Mouse (Mus musculus): ENCODE results near the gene Chd6.
"Not testable (repeated sequence)": the region's sequence is repeated elsewhere in the genome, so short reads cannot be mapped to it uniquely, and the experiment has no call there.

Gene Chd6

DNA sequence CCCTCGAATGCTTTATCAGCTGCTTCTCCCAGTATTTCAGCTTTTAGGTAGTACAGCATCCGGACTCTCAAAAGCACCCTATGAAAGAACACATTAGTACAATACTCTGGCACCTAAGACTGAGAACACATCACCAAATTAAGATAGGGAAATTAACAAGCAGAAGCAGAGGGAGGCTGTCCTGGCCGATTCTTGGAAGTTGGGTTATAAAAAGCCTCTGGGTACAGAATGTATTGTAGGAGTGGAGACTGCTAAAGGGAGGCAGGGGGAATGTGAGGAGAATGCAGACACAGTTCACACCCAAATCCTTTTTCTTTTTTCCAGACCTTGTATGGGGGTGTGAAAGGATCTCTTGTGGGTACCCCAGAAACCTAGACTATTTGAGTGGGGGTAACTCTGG is 126.2 kb downstream of the Chd6 start:
- DNase-seq (ENCODE audit: low spot score), result no peak

DNA sequence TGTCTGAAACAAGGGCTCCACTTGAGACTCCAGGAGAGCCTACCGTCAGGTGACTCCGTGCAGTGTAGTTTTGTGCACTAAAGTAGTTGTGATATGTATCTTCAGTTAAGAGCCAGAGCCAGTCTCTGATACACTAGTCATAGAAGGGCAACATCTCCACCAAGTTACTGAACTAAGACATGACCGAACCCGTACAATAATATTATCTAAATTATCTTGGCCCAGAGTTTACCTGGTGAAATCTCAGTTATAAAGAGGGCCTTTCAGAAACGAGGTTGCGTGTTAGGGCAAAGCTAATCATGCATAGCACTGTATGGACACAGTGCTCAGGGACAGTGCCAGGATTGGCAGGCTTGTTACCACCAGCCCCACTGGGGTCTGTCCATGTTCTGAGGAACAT is 127.1 kb downstream of the Chd6 start:
- no peak for DNase-seq (ENCODE audit: low spot score)

DNA sequence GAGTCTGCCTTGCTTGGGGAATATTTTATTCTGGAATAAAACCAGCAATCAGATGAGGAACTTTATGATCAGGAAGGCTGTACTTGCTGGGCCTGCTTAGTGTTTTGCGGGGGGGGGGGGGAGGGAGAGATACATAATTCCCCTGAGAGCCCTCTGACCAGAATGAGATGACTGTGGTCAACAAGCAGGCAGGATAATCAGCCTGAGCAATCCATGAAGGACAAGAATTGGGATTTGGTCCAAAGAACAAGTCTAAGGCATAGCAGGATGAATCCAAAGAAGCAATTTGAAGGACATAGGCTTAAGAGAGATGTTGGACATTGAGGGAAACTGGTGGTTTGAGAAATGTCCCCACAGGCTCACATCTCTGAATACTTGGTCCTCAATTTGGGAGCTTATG is 130.2 kb downstream of the Chd6 start:
- no peak for DNase-seq (ENCODE audit: low spot score)

DNA sequence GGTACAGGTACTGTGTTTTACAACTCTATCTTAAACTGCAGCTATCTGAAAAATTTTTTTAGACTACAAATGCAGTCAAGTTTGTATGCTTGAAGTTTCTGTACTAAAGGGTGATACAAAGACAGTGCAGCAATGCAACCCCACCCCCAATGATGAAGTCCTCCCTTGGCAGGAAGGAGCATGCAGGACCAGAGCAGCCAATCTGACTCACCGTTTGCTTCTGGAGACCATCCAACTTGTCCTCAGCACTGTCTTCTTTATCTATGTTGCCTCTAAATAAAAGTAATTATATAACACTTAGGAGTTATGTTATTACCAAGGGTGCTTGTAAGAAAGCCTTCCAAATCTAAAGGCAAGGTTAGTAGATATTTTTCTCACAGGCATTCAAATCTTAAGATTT is 131.6 kb downstream of the Chd6 start:
- DNase-seq (ENCODE audit: low spot score), result no peak

DNA sequence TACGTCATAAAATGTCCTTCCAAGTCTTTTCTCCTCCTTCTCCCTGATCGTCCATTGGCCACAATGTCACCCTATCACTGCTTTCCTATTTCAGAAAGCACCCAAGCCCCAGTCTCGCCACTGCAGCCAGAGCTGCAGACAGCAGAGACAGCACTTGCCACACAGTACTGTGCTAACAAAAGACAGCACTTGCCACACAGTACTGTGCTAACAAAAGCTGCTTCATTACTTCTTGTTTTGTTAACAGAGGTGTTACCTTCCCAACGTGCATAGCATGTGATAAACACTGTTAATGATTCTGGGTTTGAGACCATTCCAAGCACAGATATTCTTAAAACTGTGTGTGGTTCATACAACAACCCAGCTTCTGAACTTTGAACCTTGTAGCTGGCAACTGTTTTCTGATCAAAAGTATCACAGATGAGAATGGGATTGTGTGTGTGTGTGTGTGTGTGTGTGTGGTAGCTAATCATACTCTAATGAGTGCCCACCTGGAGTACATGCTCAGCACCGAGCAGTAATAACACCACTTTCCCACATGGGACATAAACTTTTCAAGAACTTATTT is 135.1 kb downstream of the Chd6 start:
- DNase-seq (ENCODE audit: low spot score), result no peak

DNA sequence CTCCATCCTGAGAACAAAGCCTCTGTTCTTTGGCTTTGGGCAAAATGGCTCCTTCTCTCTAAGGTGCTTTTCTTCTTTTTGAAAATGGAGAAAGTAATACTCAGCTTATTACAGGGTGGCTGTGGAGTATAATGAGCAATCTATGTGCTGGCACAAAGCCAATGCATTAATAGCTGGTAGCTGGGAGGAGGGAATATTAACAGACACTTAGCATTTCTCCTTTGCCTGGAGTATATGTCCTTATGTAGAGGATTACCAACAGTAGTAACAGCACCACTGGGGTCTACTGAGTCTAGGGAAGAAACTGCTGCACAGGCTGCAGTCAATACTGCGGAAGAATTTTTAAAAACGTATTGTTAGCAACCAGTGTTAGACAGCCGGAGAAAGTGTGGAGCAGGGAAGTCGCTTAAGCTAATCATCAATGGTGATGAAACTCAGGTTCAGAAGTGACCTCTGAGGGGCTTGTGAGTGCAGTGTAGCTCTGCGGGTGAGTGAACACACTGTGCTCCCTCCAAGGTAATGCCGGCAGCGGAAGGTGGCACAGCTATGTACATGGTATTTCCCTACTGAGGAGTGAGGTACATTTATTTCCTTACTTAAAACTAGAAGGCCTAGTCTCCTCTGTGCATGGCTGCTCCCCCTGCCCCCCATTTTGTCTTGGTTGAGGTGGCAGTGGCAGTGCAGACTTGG is 136.6 kb downstream of the Chd6 start:
- no peak for DNase-seq (ENCODE audit: low spot score)

DNA sequence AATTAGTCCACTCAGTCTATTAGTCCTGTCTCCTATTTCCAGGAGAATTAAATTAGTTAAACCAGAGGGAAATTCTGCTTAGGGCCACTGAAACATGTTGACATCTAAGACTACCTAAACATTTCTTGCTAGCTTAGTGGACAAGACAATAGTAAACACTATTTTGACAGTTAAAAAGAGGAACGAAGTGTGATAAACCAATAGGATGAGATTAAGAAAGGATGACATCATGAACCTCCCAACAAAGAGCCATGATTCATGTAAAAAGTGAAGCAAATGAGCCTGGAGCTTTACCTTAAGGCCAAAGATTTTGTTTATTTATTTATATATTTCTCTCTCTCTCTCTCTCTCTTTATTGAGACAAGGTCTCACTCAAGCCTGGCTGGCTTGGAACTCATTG is 146.7 kb downstream of the Chd6 start:
- DNase-seq (ENCODE audit: low spot score), result no peak

DNA sequence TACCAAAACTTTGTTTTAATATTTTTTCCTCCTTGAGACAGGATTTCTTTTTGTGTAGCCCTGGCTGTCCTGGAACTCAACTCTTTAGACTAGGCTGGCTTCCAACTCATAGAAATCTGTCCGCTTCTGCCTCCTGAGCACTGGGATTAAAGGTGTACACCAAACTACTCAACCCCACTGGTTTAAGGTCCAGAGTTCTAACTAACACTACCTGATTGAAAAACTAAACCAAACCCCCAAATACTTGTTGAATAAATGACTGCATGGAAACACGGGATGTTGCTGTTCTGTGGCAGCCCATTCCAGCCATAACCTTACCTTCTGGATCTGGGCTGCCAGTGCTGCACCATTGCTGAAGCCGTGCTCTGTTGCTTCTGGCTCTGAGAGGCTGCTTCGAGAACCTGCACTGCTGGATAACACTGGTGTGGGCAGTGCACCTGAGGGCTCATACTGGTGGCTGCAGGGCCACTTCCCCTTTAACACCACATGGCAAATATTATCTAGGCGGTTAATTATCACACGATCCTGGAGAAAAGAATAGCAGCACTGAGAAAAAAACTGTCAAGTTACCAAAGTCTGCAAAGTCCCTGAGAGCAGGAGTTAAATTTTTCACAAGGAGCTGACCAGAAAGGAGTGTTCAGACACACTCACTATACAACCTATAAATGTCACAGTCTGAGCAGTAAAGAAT is 147.8 kb downstream of the Chd6 start:
- no peak for DNase-seq (ENCODE audit: low spot score)

DNA sequence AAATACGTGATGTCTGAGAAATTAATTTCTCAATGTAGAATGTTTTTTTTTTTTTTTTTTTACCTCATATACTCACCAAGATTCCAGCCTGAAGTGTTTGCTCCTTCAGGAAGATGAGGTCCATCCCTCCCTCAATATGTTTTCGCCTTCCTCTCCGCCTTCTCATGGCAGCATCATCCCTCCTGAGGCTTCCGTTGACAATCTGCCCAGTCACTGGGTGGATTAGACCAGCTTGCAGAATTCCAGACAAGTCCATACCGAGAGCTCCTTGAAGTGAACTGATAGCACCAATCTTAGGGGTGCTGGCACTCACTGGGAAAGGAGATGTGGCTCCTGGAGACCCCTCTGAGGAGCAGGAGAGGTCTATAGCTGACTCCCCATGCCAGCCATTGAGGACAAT is 149.0 kb downstream of the Chd6 start:
- DNase-seq (ENCODE audit: low spot score), result no peak

DNA sequence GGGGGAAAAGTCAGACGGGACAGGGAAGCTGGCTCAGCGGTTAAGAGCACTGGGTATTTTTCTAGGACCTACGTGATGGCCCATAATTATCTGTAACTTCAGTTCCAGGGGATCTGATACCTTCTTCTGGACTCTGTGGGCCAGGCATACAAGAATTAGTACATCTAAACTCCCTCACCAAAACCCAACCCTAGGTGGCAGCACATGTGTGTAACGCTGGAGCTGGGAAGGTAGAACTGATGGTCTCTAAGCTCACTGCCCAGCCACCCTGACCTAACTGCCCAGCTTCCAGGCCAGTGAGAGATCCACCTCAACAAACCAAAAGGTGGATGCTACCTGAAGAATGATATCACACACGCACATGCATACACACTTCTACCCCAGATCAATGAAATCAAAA is 150.1 kb downstream of the Chd6 start:
- no peak for DNase-seq (ENCODE audit: low spot score)

DNA sequence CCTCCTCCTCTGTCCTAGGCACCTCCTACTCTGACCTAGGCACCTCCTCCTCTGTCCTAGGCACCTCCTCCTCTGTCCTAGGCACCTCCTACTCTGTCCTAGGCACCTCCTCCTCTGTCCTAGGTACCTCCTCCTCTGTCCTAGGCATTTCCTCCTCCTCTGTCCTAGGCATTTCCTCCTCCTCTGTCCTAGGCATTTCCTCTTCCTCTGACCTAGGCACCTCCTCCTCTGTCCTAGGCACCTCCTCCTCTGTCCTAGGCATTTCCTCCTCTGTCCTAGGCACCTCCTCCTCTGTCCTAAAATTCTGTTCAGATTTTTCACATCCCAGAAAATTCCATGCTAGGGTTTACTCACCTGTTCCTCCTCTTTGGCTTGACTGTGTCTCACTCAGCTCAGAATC is 151.1 kb downstream of the Chd6 start:
- DNase-seq (ENCODE audit: low spot score), result not testable (repeated sequence)

DNA sequence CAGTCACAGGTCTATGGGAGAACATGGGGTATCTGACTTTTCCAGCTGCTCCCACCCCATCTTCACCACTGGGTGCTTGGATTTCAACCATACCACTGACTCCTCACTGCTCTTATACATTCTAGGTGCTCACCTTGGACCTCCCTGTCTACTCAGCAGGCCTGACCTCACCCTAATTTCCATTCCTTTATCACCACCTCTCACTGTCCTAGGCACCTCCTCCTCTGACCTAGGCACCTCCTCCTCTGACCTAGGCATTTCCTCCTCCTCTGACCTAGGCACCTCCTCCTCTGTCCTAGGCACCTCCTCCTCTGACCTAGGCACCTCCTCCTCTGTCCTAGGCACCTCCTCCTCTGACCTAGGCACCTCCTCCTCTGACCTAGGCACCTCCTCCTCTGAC is 151.6 kb downstream of the Chd6 start:
- not testable (repeated sequence) for DNase-seq (ENCODE audit: low spot score)

DNA sequence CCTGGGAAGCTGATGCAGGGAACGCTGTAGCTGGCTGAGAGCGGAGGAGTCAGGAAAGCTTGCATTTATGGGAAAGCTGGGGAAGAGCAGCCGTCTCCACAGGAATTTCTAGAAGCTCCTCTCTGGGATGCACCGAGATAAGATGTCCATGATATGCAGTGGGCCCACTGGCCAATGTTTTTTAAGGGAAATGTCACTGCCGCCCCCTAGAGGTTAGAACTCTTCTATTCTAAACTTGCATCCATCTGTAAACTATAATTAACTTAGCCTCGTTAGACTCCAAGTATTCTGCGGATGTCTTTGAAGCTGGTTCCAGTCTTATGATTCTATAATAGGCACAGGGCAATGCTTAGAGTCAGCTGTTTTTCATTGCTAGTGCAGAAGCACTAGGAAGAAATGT is 153.5 kb downstream of the Chd6 start:
- DNase-seq (ENCODE audit: low spot score), result no peak

DNA sequence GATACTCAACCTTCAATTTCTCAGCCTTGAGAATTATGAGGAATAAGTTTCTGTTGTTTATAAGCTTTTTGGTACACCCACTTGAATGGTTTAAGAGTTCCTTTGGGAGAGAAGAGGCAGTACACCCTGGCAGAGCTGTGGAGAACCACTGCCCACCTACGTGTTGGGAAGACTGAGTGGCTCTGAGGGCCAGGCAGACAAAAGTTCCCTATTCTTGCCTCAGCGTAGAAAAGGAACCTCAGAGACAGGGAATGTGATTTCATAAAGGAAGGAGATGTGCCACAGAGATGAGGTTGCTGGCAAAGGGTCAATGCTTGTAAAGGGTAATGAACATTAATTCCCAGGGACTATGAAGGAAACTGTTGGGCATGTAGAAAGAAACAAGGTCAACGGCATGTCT is 154.3 kb downstream of the Chd6 start:
- no peak for DNase-seq (ENCODE audit: low spot score)

DNA sequence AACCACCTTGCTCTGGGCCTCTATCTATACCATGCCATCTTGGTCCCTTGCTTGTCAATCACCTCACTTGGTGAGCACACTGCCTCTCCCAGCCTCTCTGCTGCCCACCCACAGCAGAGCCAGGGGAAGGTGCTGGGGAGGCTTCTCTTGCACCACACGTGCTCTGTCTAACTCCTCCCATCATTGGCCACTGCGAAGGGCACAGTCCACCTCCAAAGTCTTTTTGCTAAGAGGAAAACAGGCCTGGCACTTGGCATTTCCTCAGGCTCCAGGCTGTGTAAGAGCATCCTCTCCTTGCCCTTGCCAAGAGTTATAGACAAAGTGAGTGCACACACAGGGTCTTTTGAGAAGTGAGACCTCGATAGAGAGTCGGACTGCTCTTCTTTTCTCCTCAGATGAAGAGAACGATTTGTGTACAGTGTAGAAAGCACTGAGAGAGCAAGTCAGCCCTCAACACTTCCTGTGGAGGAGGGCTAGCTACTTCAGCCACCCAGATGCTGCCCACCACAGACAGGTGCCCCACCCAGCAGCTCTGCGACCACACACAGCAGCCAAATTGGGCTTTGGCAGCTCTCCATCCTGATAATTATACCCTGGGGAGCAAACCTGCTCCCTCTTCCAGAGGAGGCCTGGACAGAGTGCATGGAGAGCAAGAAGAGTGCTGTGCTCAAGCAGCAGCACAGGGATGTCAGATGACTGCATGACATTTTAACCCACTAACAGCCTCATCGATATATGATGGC is 155.6 kb downstream of the Chd6 start:
- DNase-seq (ENCODE audit: low spot score), result no peak

DNA sequence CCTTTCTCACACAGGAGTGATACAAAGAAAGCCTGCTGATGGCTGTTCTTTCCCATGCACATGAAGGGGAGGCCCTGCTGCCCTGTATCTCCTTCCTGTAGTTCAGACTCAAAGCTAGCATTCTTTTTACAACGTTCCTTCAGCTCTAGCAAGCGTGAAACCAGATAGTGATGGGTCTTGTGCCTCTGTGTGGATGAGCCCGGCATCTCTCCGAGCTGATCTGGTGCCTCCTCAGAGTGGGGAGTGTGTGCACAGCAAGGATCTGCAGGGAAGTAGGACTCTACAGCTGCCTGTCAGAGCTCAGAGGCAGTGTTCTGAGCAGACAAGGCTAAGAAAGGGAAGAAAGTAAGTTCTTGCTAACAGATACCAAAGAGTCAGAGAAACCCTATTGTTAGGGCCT is 157.3 kb downstream of the Chd6 start:
- DNase-seq (ENCODE audit: low spot score), result no peak

DNA sequence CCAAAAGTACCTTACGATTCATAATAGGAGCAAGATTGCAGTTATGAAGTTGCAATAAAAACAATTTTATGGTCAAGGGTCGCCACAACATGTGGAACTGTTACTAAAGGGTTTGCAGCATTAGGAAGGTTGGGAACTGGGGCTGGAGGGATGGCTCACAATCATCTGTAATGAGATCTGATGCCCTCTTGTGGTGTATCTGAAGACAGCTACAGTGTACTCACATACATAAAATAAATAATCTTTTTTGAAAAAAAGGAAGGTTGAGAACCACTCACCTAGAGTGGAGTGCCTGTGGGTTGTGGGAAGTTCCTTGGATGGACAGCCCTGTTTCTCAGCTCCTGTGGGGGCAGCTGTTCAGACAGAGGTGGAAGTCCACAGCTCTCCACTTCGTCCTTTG is 166.4 kb downstream of the Chd6 start:
- DNase-seq (ENCODE audit: low spot score), result no peak

DNA sequence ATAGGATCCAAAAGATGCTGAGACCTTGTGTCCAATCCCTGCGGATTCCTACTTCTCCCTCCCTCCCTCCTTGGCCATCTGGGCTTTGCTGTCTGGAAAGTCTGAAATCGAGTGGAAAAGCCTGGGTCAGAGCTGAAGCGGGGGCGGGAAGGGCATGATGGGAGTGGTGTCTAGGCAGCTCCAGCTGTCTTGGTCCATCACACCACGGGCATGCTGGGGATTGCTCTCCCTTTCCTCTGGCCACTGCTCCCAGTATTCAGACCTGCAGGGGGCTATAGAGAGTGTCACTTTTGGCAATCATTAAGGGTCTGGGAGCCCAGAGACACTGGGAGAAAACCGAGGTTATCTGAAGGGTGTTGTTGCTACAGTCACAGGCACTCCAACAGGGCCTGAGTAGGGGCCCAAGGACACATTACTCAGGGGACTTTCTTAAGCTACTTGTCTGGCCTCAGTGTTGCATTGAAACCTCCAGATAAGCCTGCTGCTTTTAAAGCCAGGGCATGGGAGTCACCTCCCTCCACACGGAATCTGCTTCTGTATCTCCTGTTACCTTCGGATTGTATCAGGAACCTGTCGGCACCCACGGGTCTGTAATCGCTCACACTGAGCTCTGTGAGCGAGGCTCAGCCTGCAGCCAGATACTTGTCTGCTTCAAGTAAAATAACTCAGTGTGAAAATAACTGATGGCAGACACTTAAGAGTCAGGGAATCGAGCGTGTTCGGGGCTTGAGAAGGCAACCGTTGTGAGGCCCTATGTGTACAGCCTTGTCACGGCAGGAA is 167.8 kb downstream of the Chd6 start:
- no peak for DNase-seq (ENCODE audit: low spot score)

DNA sequence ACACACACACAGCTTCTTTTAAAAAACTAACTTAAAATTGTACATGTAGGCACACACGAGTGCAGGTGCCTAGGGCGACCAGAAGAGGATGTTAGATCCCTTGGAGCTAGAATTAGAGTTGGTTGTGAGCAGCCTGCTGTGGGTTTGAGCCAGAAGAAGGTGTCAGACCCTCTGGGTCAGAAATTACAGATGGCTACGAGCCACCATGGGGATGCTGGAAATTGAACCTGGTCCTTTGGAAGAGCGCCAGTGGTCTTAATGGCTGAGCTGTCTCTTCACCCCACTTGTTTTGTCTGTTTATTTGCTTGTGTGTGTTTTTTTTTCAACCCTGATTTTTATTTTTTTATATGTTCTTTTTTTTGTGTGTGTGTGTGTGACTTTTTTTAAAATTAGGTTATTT is 174.4 kb downstream of the Chd6 start:
- no peak for DNase-seq (ENCODE audit: low spot score)

DNA sequence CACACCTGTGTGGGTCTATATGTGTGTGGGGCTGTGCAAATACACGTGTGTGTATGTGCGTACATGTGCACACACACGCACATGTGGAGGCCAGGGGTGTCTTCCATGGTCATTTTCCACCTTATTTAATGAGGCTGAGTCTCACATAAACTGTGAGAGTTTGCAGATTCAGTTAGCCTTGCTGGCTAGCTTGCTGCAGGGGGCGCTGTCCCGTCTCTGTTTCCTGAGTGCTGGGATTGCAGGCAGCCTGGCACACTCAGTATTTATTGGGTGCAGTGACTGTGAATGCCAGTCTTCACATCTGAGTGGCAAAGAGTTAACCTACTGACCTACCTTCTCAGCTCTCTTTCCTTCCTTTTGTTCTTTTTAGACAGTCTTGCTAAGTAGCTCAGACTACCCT is 175.0 kb downstream of the Chd6 start:
- no peak for DNase-seq (ENCODE audit: low spot score)

DNA sequence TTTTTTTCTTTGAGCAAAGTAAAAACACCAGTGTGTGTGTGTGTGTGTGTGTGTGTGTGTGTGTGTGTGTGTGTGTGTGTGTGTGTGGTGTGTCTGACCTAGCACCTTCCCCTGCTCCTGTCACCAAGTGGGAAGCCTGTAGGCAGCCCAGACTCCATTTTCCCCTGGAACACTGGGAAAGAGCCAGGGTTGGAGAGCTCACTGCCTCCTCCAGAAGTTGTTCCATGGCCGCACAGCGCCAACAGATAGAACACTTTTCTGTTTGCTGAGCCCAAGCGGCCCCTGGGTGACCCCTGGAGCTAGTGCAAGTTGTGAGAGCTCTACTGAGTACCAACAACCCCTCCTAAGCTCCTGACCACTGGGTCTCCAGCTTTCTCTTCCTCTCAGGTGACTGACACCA is 175.9 kb downstream of the Chd6 start:
- DNase-seq (ENCODE audit: low spot score), result no peak

DNA sequence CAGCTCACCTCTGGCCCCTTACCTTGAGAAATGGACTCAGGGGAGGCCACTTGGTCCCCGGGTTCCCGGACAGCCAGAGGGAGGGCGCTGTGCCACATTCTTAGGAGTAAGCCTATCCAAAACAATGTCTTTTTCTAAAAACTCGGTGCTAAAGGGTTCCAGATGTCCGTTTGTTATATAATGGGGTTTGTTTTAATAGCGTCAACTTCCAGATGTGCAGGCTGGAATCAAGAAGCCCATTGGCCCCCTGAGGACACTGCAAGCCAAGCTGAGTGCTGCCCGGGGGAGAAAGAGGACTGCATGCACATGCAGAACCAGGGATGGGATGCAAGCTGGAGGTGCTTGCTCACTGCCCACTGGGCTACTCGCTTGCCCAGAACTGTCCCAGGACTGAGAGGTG is 176.6 kb downstream of the Chd6 start:
- DNase-seq (ENCODE audit: low spot score), result no peak
